Mouse (Mus musculus) A20 (cell line): Measurements from ENCODE around the gene Scube1.

Experiments
- DNase-seq: peaks from one replicate; pipeline ENCODE4 v3.0.0-alpha.2; 2011; ENCODE audit warnings: low read depth, low spot score

Gene Scube1

DNA sequence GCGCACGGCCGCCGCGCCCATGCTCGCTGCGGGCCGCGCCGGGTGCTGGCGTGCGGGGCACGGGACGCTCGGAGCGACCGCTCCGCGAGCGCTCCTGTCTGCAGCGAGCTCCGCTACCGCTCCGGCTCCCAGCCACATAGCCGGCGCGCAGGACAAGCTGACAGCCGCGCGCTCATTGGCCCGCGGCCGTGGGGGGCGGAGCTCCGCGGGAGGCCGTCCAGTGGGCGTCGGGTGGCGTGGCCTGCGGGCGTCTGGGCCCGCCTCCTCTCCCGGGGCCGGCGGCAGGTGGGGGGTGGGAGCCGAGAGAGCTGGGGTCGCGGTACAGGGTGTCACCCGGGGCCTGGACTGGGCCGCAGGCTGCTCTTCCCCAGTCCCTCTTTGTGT, at the start of gene Scube1:
Scube1 (minus strand) TSS at position 136 of the 384 bp plus-strand sequence.
- no peak for DNase-seq

DNA sequence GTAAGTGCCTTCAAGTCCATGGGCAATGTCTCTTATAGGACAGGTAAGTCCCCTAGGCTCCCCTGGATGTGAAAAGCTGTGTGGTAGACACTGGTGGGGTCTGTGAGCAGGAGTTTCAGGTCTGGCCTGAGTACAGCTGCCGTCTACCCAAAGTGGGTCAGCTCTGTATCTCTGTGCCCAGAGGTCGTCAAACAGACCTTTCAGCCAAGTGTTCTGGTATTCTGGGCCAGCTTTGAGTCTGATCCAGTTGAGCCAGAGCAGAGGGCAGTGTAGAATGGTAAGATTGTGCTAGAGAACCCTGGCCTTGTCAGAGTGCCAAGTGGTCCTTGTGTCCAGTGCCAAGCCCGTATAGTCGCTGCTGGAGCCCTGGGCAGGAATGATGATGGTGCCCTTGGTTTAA, 48.1 kb upstream of the Scube1 start:
- DNase-seq = no peak

DNA sequence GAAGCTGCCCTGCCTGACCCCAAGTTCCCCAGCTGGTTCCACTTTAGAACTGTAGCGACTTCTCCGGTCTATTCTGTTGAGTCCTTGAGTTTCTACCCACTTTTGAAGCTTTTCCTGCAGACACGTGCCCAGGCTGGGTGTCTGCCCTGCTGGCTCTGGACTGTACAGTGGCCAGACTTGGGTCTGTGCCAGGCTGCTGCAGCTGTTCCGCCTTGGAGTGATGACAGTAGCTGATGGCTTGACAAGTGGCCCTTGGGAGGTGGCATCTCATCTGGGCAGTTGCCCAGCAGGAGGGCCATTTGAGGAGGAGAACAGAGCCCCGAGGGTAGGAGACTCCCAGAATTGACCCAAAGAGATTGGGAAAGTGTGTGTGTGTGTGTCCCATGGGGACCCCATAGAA, 47.6 kb upstream of the Scube1 start:
- no peak for DNase-seq

DNA sequence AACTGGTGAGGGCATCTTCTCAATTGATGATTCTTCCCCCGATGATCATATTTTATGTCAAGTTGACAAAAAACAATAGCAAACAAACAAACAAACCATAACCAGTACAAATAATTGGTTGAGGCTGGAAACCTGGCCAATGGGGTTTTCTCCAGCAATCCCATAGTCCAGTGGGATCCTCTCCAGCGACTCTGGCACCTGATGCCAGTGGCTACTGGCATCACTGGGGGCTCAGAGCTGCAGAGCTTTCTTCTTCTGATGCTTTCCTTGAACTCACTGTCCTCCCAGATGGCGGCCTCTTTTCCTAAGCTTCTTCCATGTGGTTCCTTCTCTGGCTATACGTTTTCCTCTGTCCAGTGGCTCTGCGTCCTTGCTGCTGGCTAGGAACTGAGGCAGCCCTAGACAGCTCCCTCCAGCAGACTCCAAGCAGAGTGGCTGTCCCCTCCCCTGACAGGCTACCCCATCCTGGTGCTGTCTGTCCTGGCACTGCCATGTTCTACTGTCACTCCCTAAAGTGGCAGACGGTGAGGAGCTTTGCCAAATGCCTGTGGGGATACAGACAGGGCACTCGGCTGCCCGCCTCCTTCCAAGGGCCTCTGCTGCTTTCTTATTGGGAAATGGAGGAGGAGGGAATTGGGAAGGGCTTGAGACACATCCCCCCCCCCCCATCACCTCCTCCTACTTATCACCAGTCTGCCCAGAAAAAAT, 46.7 kb upstream of the Scube1 start:
- no peak for DNase-seq

DNA sequence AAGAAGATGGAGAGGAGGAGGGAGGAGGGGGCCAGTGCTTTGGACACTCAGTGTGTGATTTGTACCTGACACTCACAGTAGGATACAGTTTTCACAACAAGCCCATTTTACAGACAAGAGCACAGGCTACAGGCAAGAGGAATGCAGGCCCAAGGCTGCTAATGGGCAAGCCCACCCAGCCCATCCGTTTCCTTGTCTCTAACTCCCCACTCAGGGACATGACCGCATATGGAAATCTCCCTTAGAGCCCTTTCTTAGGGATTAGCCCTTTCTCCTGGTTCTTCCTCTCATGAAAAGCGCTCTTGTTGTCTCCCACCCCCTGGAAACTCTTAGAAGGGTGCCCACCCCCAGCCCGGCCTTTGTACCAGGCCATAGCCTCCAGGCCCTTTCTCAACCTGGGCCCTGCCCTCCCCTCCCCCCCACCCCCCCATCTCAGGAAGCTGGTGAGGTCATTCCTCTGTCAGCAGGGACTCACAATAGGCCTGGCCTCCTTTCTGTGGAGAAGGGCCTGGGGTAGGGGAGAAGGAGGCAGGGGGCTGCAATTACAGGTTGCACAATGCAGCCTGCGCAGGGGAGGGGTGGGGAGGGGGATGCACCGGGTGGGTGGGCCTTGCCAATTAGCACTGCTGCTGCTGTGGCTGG, 40.7 kb upstream of the Scube1 start:
- no peak for DNase-seq

DNA sequence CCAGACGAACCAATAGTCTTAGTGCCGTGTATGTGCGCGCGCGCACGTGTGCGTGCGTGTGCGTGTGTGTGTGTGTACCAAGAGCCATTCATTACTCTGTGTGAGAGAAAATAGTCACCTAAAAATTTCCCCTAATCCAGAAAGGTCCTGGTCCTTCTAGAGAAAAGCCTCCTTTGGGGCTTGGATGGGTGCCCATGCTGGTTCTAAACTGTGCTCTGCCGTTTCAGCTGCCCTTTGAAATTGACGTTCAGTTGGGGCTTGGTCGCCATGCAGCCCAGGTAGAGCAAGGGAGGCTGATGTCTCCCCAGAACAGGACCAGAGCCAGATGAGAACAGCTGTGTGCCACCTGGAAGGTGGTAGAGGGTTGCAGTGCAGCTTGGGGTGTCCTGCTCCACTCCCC, 36.7 kb upstream of the Scube1 start:
- no peak for DNase-seq

DNA sequence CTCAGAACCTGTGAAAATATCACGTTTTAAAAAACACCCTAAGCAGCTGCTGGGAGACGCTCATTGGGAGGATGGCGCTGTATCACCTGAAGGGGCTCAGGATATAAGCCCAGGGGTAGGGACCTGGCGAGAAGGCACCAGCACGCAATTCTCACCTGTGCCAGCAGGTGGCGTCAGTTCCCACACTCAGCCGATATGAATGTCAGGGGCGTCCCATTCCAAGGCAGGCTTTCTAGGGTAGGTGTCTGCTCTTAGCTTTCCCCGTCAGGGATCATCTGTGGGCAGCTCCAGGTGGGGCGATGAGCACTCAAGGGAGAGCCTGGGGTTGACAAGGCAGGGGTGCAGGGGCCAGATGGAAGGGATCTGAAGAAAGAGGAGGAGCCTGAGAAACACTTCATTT, 35.9 kb upstream of the Scube1 start:
- DNase-seq = peak; percentile 54

DNA sequence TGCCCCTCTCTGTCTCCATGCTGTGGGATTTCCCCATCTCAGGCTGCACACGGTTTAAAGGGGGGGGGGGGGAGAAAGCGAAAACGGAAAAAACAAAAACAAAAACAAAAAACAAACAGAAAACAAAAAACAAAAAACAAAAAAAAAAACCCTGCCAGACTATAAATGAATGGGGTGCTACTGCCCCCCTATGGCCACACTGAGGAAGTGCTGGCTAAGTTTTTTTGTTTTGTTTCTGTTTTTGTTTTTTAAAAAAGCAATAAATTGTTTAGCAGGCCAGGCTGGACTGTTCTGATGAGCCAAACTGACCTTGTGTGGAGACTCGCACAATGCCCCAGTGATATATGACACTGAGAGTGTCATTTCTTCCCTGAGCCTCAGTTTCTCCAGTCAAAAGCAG, 34.1 kb upstream of the Scube1 start:
- peak; percentile 25 for DNase-seq

DNA sequence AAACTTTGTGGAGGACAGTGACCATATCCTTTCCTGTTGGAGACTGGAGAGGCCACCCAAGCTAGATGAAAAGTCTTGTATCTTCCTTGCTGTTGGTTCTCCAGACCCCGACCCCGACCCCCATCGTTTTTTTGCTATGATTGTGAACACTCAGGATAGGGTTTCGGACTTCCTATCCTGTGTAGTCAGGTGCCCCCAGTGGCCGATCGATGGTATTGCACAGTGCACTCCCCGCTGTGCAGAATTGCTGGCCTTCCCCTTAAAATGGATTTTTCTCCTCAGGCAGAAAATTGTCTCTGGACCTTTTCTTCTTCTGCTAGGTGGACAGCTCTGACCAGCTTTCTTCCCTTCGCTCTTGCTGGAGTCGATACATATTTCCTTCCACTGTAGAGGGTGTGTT, 31.9 kb upstream of the Scube1 start:
- DNase-seq = peak; percentile 46

DNA sequence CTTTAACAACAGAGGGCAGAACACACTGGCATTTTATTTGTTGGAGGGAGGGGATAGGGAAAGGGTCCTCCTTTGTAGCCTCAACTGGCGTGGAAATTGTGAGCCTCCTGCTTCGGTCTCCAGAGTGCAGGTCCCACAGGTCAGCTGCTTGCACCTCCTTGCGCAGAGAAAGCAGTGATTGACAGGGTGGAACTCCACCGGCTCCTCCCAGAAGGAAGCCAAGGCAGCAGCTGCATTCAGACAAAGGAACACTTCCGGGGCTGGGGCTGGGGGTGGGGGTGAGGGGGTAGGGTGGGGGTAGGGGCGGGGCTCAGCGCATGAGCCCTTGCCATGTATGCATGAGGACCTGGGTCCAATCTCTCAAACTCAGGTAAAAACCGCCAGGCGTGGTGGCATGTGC, 24.6 kb upstream of the Scube1 start:
- no peak for DNase-seq

DNA sequence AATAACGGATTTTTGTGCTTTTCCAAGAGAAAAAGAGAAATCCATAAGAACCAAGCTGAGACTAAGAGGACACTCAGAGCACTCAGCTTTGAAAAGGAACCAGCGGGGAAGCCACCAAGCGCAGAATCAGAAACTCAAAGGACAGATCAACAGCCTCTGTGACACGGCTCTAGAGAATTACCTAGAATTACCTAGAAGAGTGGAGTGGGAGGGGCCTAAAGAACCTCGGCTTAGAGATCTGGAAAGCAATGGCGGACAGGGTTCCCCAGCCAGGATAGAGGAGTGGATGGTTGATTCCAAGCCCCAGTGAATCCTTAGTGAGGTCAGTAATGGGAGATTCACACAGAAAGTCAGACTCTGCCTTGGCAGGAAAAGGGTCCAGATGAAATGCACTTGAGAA, 24.2 kb upstream of the Scube1 start:
- no peak for DNase-seq

DNA sequence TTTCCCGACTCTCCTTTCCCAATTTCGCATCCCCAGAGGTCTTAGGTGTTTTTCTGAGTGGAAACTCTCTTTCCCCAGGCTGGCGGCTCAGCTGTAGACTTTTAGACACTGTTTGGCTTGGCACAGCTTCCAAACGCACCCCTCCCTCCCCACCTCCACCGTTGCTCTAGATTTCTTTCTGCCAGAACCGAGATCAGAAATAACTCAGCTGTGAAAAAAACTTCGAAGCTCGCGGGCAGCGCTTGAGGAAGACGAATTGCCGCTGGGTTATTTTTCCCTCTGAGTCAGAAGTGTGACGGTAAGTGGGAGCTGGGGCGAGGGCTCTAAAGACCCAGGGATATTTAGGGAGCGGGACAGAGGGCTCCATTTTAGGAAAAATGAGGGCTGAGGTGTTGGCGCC, 21.5 kb upstream of the Scube1 start:
- DNase-seq = no peak

DNA sequence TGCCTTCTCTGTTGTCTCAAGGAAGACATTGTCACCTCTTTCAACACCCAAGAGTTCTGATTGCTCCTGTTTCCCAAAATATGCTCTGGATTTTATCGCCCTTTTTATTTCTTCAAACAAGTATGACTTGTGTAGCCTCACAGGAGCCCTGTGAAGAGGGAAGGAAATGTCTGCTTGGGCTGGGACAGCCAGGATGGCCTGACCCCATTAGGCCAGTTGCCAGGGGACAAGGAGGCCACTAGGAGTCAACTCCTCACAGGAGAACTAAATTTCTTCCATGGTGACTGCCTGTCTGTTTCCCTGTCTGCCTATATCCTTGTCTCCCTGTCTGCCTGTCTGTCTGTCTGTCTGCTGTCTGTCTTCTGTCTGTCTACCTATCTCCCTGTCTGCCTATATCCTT, 17.2 kb upstream of the Scube1 start:
- no peak for DNase-seq

DNA sequence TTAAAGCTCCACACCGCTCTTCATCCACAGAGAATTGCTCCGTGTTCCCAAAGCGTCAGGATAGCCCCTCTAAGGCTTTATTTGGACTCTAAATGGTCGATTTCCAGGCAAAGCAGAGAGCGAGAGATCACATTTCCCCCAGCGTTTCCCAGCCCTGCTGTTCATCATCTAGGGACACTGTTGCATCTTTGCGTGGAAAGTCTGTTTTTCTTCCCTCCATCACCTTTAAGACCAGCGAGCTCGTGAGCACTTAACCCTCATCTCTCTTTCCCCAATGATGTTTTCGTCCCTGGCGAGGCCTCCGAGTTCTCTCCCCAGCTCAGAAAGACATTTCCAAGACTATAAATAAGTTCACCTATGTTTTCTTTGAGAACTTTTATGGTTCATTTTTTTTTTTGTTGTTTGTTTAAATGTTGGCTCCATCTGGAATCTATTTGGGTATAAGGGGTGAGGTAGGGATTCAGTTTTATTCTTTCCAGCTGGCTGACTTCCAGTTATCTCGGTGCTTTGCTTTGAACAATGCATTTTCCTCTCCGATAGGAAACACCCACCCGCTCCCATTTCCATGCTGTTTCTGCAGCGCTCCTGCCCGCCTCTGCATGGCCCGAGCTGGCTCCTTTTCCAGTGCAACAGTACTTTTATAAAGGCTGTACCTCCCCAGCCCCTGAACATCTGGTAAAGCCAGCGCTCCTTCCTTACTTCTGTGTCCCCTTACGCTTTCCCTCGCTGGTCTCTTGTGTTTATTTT, 16.0 kb upstream of the Scube1 start:
- DNase-seq = no peak

DNA sequence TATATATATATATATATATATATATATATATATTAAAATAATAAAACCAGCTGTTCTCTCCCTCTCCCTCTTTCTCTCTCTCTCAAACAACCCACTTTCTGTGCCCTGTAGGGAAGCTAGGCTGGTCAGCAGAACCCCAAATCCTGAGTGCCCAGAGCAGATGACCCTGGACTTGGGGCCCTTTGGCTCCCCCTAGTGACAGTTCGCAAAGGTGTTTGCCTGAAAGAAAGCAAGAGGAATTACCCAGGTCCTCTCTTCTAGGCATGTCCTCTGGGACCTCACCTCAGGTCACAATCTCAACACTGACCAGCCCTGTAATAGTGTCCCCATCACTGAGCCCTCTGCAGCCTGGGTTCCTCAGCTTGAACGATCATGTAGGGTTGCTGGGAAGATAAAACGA, 2.8 kb upstream of the Scube1 start:
- peak; percentile 59 for DNase-seq

DNA sequence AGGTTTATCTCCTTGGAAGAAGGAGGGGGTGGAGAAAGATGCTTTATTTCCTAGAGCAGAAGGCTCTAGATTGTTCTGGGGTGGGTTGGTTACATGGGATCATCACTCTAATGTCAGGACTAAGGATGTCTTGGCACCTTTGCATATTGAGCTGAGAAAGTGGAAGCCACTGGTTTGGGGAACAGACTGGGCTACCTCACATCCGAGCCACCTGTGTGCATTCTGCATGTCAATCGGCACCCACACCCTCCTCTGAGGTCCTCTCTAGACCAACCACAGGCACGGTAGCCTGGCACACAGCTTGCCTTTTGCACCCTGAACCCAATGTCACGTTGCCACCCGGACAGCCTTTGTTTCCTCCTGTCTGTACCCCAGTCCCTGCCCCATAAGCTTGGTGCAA, 1.9 kb upstream of the Scube1 start:
- peak; percentile 55 for DNase-seq

DNA sequence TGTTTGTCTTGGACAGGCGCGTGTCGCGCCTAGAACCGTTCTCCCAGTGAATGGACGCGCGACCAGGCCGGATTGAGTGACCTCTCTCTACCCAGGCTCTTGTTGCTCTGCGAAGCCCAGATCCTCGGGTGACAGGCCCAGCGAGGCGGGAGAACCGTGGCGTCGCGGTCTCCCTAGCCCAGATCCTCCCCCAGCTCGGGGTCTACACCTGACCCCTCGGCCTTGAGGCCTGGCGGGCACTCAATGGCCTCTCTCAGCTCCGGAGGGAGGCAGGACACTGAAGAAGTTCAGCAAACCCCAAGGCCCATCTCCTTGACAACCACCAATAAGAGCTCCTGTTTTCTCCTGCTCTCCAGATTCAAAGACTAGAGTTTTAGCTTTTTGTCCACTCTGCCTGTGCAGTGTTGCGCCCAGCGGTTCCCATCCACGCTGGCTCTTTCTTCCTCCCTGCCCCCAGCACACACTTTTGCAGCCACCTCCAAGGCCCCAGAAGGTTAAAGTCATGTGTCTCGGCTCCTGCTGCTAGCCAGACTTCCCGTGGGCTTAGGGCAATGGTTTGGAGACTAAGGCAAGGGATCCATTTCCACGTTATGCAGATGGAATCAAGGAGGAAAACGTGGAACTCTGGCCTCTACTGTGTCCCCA, 857 bp upstream of the Scube1 start:
- no peak for DNase-seq

DNA sequence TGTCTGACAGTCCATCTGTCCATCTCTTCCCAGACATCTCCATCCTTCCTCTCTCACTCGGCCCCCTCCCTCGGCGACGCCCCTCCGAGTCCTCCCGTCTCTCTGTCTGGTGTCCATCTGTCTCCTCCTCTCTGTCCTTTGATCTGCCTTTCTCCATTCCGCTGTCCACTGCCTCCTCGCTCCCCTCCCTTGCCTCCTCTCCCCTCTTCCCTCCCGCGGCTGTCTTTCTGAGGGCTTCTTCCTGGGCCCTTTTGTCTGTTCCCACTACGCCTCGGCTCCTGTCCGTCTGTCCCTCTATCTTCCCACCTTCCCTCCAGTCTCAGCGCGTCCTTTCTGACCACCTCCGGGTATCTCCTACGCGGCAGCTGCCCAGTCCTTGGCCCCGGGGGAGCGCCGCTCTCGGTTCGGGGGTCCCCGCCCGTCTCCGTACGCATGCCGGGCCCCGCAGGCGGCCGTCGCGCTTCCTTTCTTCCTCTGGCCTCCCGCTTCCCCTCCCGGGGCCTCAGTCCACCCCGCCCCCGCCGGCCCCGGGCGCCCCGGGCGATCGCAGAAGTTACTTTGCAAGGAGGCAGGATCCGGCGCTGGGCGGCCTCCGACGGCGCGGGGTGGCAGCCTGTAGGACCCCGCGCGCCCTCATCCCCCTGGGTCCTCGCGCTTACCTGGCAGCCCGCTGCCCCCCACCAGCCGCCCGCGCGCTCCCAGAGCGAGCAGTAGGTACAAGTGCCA, 498 bp downstream of the Scube1 start:
- DNase-seq = no peak

DNA sequence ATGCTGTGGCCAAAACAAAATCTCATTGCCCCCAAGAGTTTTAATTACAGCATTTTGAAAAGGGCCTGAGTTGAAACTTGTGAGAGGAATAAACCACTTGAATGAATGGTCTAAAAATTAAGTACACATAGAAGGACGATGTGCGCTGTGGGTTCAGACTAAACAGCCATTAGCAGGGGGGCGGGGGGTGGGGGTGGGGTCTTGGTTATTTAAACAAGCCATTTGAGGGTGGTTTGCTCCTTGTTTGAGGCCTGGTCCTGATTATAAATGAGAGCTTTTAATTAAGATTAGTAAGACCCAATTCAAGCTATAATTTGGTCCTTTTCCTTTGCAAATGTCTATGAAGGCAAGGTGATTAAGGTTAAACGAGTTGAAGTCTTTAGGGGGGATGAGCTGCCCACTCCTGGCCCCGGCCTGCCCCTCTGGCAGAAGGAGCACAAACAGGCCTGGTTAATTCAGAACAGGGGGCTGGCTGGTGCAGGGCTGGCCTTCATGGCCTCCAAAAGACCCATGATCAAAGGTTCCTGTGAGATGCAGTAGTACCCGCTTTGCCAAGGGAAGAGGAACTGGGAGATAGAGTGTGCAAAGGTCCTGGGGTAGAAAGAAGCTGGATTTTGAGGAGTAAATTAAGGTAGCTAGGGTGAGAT, 9.1 kb downstream of the Scube1 start:
- no peak for DNase-seq

DNA sequence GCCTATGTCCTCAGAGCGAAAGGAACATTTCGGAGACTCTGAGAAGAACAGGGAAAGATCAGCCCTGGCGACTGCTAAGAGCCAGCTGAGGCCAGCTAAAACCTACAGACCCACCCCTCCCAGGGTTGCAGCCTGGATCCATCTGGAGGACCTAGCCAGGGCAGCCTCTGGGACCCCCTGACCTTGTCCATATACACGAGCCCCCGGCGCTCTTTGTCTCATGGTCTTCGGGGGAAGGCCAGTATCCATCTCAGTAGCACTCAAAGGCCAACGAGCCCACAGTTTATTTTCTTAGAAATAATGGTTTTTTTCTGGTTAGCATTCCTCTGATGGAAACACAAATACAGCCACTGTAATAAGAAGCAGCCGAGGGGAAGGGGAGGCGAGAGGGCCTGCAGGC, 12.0 kb downstream of the Scube1 start:
- no peak for DNase-seq

DNA sequence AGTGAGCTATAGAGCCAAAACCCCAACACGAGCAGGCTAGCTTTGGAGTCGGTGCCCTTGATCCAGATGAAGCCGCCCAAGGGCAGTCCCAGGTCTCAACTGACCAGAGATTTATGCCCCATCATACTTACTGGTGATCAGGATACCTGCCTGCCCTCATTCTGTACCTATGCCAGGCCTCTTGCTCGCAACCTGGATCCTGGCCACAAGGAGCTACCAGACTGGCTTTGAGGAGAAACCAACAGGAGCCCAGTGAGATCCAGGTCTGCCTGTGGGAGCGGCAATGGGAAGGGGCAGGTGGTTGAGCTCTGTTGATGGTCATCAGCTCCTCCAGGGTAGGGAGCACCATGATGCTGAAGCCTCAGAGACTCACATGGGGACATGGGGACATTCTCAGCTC, 12.5 kb downstream of the Scube1 start:
- DNase-seq = no peak
